Mouse (Mus musculus) thymus, postnatal 0 days (tissue): ENCODE results near the gene Flt1. TPM values are rescaled to one million over a fixed set of nuclear protein-coding genes. Genes with fewer than 3 reads are reported as not detected.

Experiments
- DNase-seq: peaks from one replicate; pipeline ENCODE4 v3.0.0-alpha.2; 2015; ENCODE audit warnings: low spot score
- polyA plus RNA-seq: library from polyadenylated mRNA; unstranded; fragments of >200 nt; fragmentation: Nextera tagmentation; extraction: Ambion mirVana; gene quantifications from 2 replicates; pipeline ENCODE4 v1.2.1, GENCODE M21; 2015

The Flt1 gene
- polyA plus RNA-seq, 1 experiment from 2014 or later, result 2.9 TPM

GRCm38 (mm10) chr5:147724945-147725830 is 623 bp downstream of the Flt1 start:
- no peak for DNase-seq

- DNase-seq, result no peak
These were observed 1.4 kb downstream of the Flt1 start for GRCm38 (mm10) chr5:147724391-147724790.

GRCm38 (mm10) chr5:147723811-147724210 is 2.0 kb downstream of the Flt1 start:
- DNase-seq, result no peak

- DNase-seq, result no peak
These were observed 4.4 kb downstream of the Flt1 start for GRCm38 (mm10) chr5:147721438-147721837.

- no peak for DNase-seq
These were observed 7.5 kb downstream of the Flt1 start for GRCm38 (mm10) chr5:147718335-147718734.

- no peak for DNase-seq
These were observed 9.1 kb downstream of the Flt1 start for GRCm38 (mm10) chr5:147716697-147717217.

- DNase-seq, result no peak
These were observed 9.5 kb downstream of the Flt1 start for GRCm38 (mm10) chr5:147716276-147716675.

- no peak for DNase-seq
These were observed 10.4 kb downstream of the Flt1 start for GRCm38 (mm10) chr5:147715391-147715790.

GRCm38 (mm10) chr5:147708500-147708899 is 17.3 kb downstream of the Flt1 start:
- no peak for DNase-seq

GRCm38 (mm10) chr5:147707479-147707878 is 18.3 kb downstream of the Flt1 start:
- DNase-seq, result no peak

GRCm38 (mm10) chr5:147704890-147705289 is 20.9 kb downstream of the Flt1 start:
- DNase-seq, result no peak

- no peak for DNase-seq
These were observed 23.4 kb downstream of the Flt1 start for GRCm38 (mm10) chr5:147702423-147702822.

GRCm38 (mm10) chr5:147701024-147701423 is 24.8 kb downstream of the Flt1 start:
- no peak for DNase-seq

- DNase-seq, result no peak
These were observed 27.8 kb downstream of the Flt1 start for GRCm38 (mm10) chr5:147698044-147698443.

- peak; percentile 5 for DNase-seq
These were observed 28.6 kb downstream of the Flt1 start for GRCm38 (mm10) chr5:147697165-147697564.

GRCm38 (mm10) chr5:147692622-147693021 is 33.2 kb downstream of the Flt1 start:
- no peak for DNase-seq

GRCm38 (mm10) chr5:147683707-147684323 is 42.0 kb downstream of the Flt1 start:
- no peak for DNase-seq

GRCm38 (mm10) chr5:147681224-147681623 is 44.6 kb downstream of the Flt1 start:
- DNase-seq, result no peak

GRCm38 (mm10) chr5:147680711-147681110 is 45.1 kb downstream of the Flt1 start:
- no peak for DNase-seq

- DNase-seq, result no peak
These were observed 46.5 kb downstream of the Flt1 start for GRCm38 (mm10) chr5:147679316-147679715.

- no peak for DNase-seq
These were observed 50.0 kb downstream of the Flt1 start for GRCm38 (mm10) chr5:147675791-147676190.

- no peak for DNase-seq
These were observed 53.9 kb downstream of the Flt1 start for GRCm38 (mm10) chr5:147671765-147672424.
